Mouse (Mus musculus): ENCODE measurements at regions not wholly inside any gene's neighbourhood (a gene's known extent, or its start where the extent isn't known, plus 50 kb on each side); places are given as distances from the start of the nearest gene placed in this dataset.
A peak's percentile ranks its signal among the peaks of the same experiment; 100 is the strongest.

- DNase-seq (ENCODE audit: low spot score in 2 of 2): no peak
These were observed 307.7 kb upstream of the Adamts16 start for GRCm38 (mm10) chr13:71149303-71149696.

GRCm38 (mm10) chr13:71148491-71149302 is 307.1 kb upstream of the Adamts16 start:
- no peak for DNase-seq (ENCODE audit: low spot score in 2 of 2)

GRCm38 (mm10) chr13:71146859-71147443 is 305.3 kb upstream of the Adamts16 start:
- no peak for DNase-seq (ENCODE audit: low spot score in 2 of 2)

GRCm38 (mm10) chr13:71138745-71139312 is 297.2 kb upstream of the Adamts16 start:
- DNase-seq (ENCODE audit: low spot score in 2 of 2): no peak

- DNase-seq (ENCODE audit: low spot score in 2 of 2): no peak
These were observed 294.5 kb upstream of the Adamts16 start for GRCm38 (mm10) chr13:71135940-71136632.

GRCm38 (mm10) chr13:71121484-71121883 is 279.9 kb upstream of the Adamts16 start:
- no peak for DNase-seq (ENCODE audit: low spot score in 2 of 2)

- no peak for DNase-seq (ENCODE audit: low spot score in 2 of 2)
These were observed 266.6 kb upstream of the Adamts16 start for GRCm38 (mm10) chr13:71108175-71108574.

GRCm38 (mm10) chr13:71105229-71105838 is 263.7 kb upstream of the Adamts16 start:
- peak in 1 of 2 experiments; percentile 80 for DNase-seq (ENCODE audit: low spot score in 2 of 2)

GRCm38 (mm10) chr13:71104419-71105228 is 263.0 kb upstream of the Adamts16 start:
- no peak for DNase-seq (ENCODE audit: low spot score in 2 of 2)

- no peak for DNase-seq (ENCODE audit: low spot score in 2 of 2)
These were observed 242.7 kb upstream of the Adamts16 start for GRCm38 (mm10) chr13:71084301-71084700.

GRCm38 (mm10) chr13:71075916-71076315 is 234.3 kb upstream of the Adamts16 start:
- no peak for DNase-seq (ENCODE audit: low spot score in 2 of 2)

- no peak for DNase-seq (ENCODE audit: low spot score in 2 of 2)
These were observed 232.4 kb upstream of the Adamts16 start for GRCm38 (mm10) chr13:71074012-71074411.

- no peak for DNase-seq (ENCODE audit: low spot score in 2 of 2)
These were observed 227.2 kb upstream of the Adamts16 start for GRCm38 (mm10) chr13:71068757-71069201.

- no peak for DNase-seq (ENCODE audit: low spot score in 2 of 2)
These were observed 226.4 kb upstream of the Adamts16 start for GRCm38 (mm10) chr13:71068011-71068410.

- DNase-seq (ENCODE audit: low spot score in 2 of 2): peak in 1 of 2 experiments; percentile 8
These were observed 224.0 kb upstream of the Adamts16 start for GRCm38 (mm10) chr13:71065568-71065967.

GRCm38 (mm10) chr13:71064590-71065307 is 223.1 kb upstream of the Adamts16 start:
- no peak for DNase-seq (ENCODE audit: low spot score in 2 of 2)

GRCm38 (mm10) chr13:71053361-71054264 is 212.0 kb upstream of the Adamts16 start:
- DNase-seq (ENCODE audit: low spot score in 2 of 2): no peak

GRCm38 (mm10) chr13:71050646-71051045 is 209.0 kb upstream of the Adamts16 start:
- no peak for DNase-seq (ENCODE audit: low spot score in 2 of 2)

- no peak for DNase-seq (ENCODE audit: low spot score in 2 of 2)
These were observed 194.4 kb upstream of the Adamts16 start for GRCm38 (mm10) chr13:71036000-71036399.

Data from left cerebral cortex, adult 8-10 months (tissue).